8 mouse cellular contexts compared by ENCODE assay signal in the genomic region with DNA sequence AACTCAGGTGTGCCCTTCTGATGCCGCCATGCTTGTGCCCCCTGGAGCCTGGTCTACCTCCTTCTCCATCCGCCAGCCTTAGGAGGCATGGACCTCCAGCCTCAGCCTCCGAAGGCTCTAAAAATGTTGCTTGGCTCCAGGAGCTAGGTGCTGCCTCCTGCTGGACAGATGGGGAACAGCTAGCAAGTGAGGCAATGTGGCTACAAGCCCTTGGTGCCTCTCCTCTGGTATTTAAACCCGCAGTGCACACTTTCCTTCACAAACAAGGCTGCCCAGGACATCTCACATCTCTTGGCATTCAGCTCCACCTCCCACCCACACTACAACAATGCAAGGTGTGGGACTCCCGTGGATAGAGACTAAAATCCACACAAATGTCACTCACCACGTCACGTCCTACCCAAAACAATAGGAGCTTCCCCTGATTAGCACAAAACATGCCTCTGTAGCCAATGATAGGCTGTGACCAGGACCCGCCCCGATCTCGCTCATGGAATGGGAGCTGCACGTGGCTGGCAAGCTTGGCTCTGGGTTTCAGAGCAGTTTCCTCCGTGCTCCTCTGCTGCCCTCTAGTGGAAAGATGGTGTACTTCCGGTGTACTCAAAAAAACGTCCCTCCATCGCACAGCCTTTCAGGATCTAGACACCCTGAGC. TPM values are rescaled to one million over a fixed set of nuclear protein-coding genes. Genes with fewer than 3 reads are reported as not detected.
DNase-seq lines count a peak whose midpoint lies in the region; ATAC-seq lines count a peak whose summit lies in the region.

No protein-coding gene starts in this region.

- ATAC-seq in intestine, embryonic 14.5 days (replicated peaks; ENCODE audit: low FRiP score, low TSS enrichment, low read depth) = peak; percentile 87

- peaks cover 4% of the 10 kb centered on the region; the same call in 1 of the 2 replicates for H3K4me1 ChIP-seq in intestine, embryonic 14.5 days (replicated peaks; ENCODE audit: control insufficient read depth, insufficient read depth, low read length)

- no peaks in the 10 kb centered on the region for H3K9me3 ChIP-seq in intestine, embryonic 14.5 days (ENCODE audit: control insufficient read depth, low read length)

- no peaks in the 10 kb centered on the region for H3K27me3 ChIP-seq in intestine, embryonic 14.5 days (replicated peaks; ENCODE audit: control insufficient read depth, insufficient read depth, low read length)

- H3K4me3 ChIP-seq in intestine, embryonic 14.5 days (ENCODE audit: low read depth, low read length) = peak overlapping the region; percentile 22

- H3K4me2 ChIP-seq in intestine, embryonic 14.5 days (ENCODE audit: low read length) = peak overlapping the region; percentile 62

- intact Hi-C loops in gastrocnemius, postnatal 14 days (cut with DNase I; ENCODE audit: low total_unique reads) = loop anchor here (2.0 kb wide), 1 partner anchor 645 kb away; no protein-coding TSS in a partner anchor
- intact Hi-C loops in left cerebral cortex, postnatal 14 days (cut with DNase I) = loop anchor here (1.0 to 2.0 kb wide), 2 partner anchors 645 to 657 kb away; no protein-coding TSS in a partner anchor

- WGBS in intestine, embryonic 14.5 days = 2% methylated on average over 15 of the region's 15 CpGs

- DNase-seq in adipocyte (ENCODE audit: low spot score) = peak; percentile 100
- peak; percentile 99 for DNase-seq in embryo, embryonic 10 days (ENCODE audit: low spot score)
- DNase-seq in gastrocnemius, postnatal 14 days = peak; percentile 89
- peak; percentile 98 for DNase-seq in intestine, embryonic 14.5 days (ENCODE audit: low spot score)
- peak; percentile 95 to 97 for DNase-seq in left cerebral cortex, postnatal 14 days (ENCODE audit: low spot score in 2 of 2)
- peak; percentile 97 for DNase-seq in mesoderm, embryonic 11.5 days (ENCODE audit: low read depth, low spot score)
- DNase-seq in right cerebral cortex, postnatal 36 days (ENCODE audit: low spot score in 2 of 2) = peak; percentile 86 to 88
- DNase-seq in yolk sac, embryonic 10.5 days (ENCODE audit: low spot score) = peak; percentile 92

- H3K27ac ChIP-seq in intestine, embryonic 14.5 days (ENCODE audit: low read depth) = peak overlapping the region; percentile 78

- H3K9ac ChIP-seq in intestine, embryonic 14.5 days (ENCODE audit: low read length) = peak overlapping the region; percentile 27; the same call in 1 of the 2 replicates

- H3K36me3 ChIP-seq in intestine, embryonic 14.5 days (ENCODE audit: control insufficient read depth, insufficient read depth, low read length) = no peaks in the 10 kb centered on the region

RNA-seq across cellular contexts. Expression of a gene that starts 20.2 kb away (rescaled TPM):
- under 1 TPM; 0.49 to 0.92 TPM for total RNA-seq in gastrocnemius, postnatal 14 days (2021)
- polyA plus RNA-seq in intestine, embryonic 14.5 days (2014; fragmentation: Nextera tagmentation; extraction: Ambion mirVana) = 381 and 486 TPM in 2 replicates
- not detected for total RNA-seq in left cerebral cortex, postnatal 14 days (2021)

RNA-seq across cellular contexts. Expression of a gene that starts 30.0 kb away (rescaled TPM):
- not detected for total RNA-seq in gastrocnemius, postnatal 14 days (2021)
- 0.09 TPM in 1 of 2 replicates, not detected in the other for polyA plus RNA-seq in intestine, embryonic 14.5 days (2014; fragmentation: Nextera tagmentation; extraction: Ambion mirVana)
- not detected for total RNA-seq in left cerebral cortex, postnatal 14 days (2021)

RNA-seq across cellular contexts. Expression of a gene that starts 43.9 kb away (rescaled TPM):
- total RNA-seq in gastrocnemius, postnatal 14 days (2021) = 1 to 10 TPM in 1 of 2 experiments, under 1 TPM in 1; 0.42 to 1.6 TPM
- 184 and 210 TPM in 2 replicates for polyA plus RNA-seq in intestine, embryonic 14.5 days (2014; fragmentation: Nextera tagmentation; extraction: Ambion mirVana)
- under 1 TPM; 0.24 to 0.85 TPM for total RNA-seq in left cerebral cortex, postnatal 14 days (2021)

RNA-seq across cellular contexts. Expression of a gene that starts 44.0 kb away (rescaled TPM):
- total RNA-seq in gastrocnemius, postnatal 14 days (2021) = not detected
- 0.22 TPM in 1 of 2 replicates, not detected in the other for polyA plus RNA-seq in intestine, embryonic 14.5 days (2014; fragmentation: Nextera tagmentation; extraction: Ambion mirVana)
- total RNA-seq in left cerebral cortex, postnatal 14 days (2021) = not detected

RNA-seq across cellular contexts. Expression of a gene that starts 59.5 kb away (rescaled TPM):
- total RNA-seq in gastrocnemius, postnatal 14 days (2021) = under 1 TPM in 1 of 2 experiments, not detected in 1; 0.16 TPM
- polyA plus RNA-seq in intestine, embryonic 14.5 days (2014; fragmentation: Nextera tagmentation; extraction: Ambion mirVana) = 0.14 and 0.19 TPM in 2 replicates
- total RNA-seq in left cerebral cortex, postnatal 14 days (2021) = not detected

Comparison
In these comparisons a context has a peak if more than half of its experiments do, and no peak if none do; other contexts are left out.
1. Peak in every context shown above with its lines: DNase-seq, ATAC-seq, H3K4me3 ChIP-seq and H3K27ac ChIP-seq.